Mouse (Mus musculus): ENCODE measurements around the gene Mageb2. TPM values are rescaled to one million over a fixed set of nuclear protein-coding genes. Genes with fewer than 3 reads are reported as not detected.
"Not testable (repeated sequence)": the region's sequence is repeated elsewhere in the genome, so short reads cannot be mapped to it uniquely, and the experiment has no call there.

The Mageb2 gene
- not detected in 2 replicates for polyA plus RNA-seq (2016; fragmentation: Nextera tagmentation; extraction: Ambion mirVana)

DNA sequence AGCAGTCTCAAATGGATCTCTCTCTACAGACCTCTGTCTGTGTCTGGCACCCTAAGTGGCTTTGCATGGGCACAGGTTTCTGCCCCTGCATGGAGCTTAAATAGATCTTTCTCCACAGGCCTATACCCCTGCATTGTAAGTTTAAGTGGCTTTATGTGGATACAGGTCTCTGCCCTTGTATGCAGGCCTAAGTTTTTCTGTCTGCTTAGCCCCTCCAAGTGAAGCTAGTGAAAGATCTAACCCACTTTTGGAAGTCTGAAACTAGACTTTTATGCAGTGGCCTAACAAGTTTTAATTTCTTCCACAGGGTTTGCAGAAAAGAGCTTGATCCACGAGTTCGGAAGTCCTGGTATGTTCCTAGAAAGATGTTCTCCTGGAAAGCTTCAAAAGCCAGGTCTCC is at the start of gene Mageb2:
Gene Mageb2, plus strand, starts transcription at position 301 of the 400 bp plus-strand sequence.
- H3K4me1 ChIP-seq; H3K27me3 ChIP-seq; H3K4me3 ChIP-seq; H3K36me3 ChIP-seq; H3K9me3 ChIP-seq (replicated peaks); H3K4me2 ChIP-seq (replicated peaks); H3K9ac ChIP-seq; ATAC-seq (ENCODE audit: low FRiP score); H3K27ac ChIP-seq: not testable (repeated sequence)
- 76% methylated on average over 2 of the region's 2 CpGs for WGBS

GRCm38 (mm10) chrX:91313256-91313655 is 18.2 kb upstream of the Mageb2 start:
- H3K9me3 ChIP-seq (replicated peaks); ATAC-seq (ENCODE audit: low FRiP score); H3K4me1 ChIP-seq; H3K9ac ChIP-seq; H3K27me3 ChIP-seq; H3K36me3 ChIP-seq; H3K4me3 ChIP-seq; H3K4me2 ChIP-seq (replicated peaks); H3K27ac ChIP-seq: not testable (repeated sequence)
- WGBS, result 89% methylated on average over 9 of the region's 9 CpGs

Other genes starting within 250 kb of the Mageb2 start
- gene Gm5072, start 60.8 kb downstream of the Mageb2 start, polyA plus RNA-seq (2016; fragmentation: Nextera tagmentation; extraction: Ambion mirVana), result not detected in 2 replicates
- not detected in 2 replicates for gene Gm8914, start 148.4 kb downstream of the Mageb2 start, polyA plus RNA-seq (2016; fragmentation: Nextera tagmentation; extraction: Ambion mirVana)
- gene 1700084M14Rik, start 244.2 kb downstream of the Mageb2 start, polyA plus RNA-seq (2016; fragmentation: Nextera tagmentation; extraction: Ambion mirVana), result not detected in 2 replicates

Measured in hindbrain, embryonic 12.5 days (tissue).